Mouse (Mus musculus): ENCODE results near the gene Rnf215. TPM values are rescaled to one million over a fixed set of nuclear protein-coding genes. Genes with fewer than 3 reads are reported as not detected.
"Not testable (repeated sequence)": the region's sequence is repeated elsewhere in the genome, so short reads cannot be mapped to it uniquely, and the experiment has no call there.

Rnf215 gene
- total RNA-seq, 2 experiments from 2014 or later = 33.8 to 35.6 TPM

GRCm38 (mm10) chr11:4098816-4099215, 36.2 kb upstream of the Rnf215 start:
- TF ChIP-seq CTCF (conservative IDR thresholded peaks at IDR 0.05) = no peak
- H3K27ac ChIP-seq = peak overlapping the region; percentile 91

GRCm38 (mm10) chr11:4099447-4099846, 35.6 kb upstream of the Rnf215 start:
- no peak for DNase-seq (ENCODE audit: low spot score in 2 of 2)
- Histone ChIP-seq H3K4me3 (no peak overlapping the region), H3K27ac (peak overlapping the region; percentile 91)
- TF ChIP-seq CTCF (conservative IDR thresholded peaks at IDR 0.05) = no peak

More at GRCm38 (mm10) chr11:4098816-4099215, 36.2 kb upstream of the Rnf215 start:
- H3K4me3 ChIP-seq = no peak overlapping the region
- no peak for DNase-seq (ENCODE audit: low spot score in 2 of 2)

- peak overlapping the region; percentile 79 for H3K27ac ChIP-seq
Observed at GRCm38 (mm10) chr11:4101851-4102250, 33.2 kb upstream of the Rnf215 start.

GRCm38 (mm10) chr11:4103522-4103921, 31.5 kb upstream of the Rnf215 start:
- TF ChIP-seq CTCF (conservative IDR thresholded peaks at IDR 0.05) = no peak
- DNase-seq (ENCODE audit: low spot score in 2 of 2) = no peak
- peak overlapping the region; percentile 79; the same call in 1 of the 2 replicates for H3K27ac ChIP-seq
- no peak overlapping the region for H3K4me3 ChIP-seq

More at GRCm38 (mm10) chr11:4101851-4102250, 33.2 kb upstream of the Rnf215 start:
- no peak for TF ChIP-seq CTCF (conservative IDR thresholded peaks at IDR 0.05)
- DNase-seq (ENCODE audit: low spot score in 2 of 2) = no peak
- no peak overlapping the region for H3K4me3 ChIP-seq

GRCm38 (mm10) chr11:4104989-4105388, 30.0 kb upstream of the Rnf215 start:
- no peak for TF ChIP-seq CTCF (conservative IDR thresholded peaks at IDR 0.05)
- DNase-seq (ENCODE audit: low spot score in 2 of 2) = no peak
- Histone ChIP-seq H3K27ac (peak overlapping the region; percentile 95), H3K4me3 (no peak overlapping the region)

GRCm38 (mm10) chr11:4105444-4105843, 29.6 kb upstream of the Rnf215 start:
- Histone ChIP-seq H3K27ac (peak overlapping the region; percentile 95), H3K4me3 (no peak overlapping the region)
- peak in 1 of 2 experiments; percentile 78 for DNase-seq (ENCODE audit: low spot score in 2 of 2)
- TF ChIP-seq CTCF (conservative IDR thresholded peaks at IDR 0.05) = no peak

GRCm38 (mm10) chr11:4107901-4108300, 27.1 kb upstream of the Rnf215 start:
- not testable (repeated sequence) for DNase-seq (ENCODE audit: low spot score in 2 of 2); H3K4me3 ChIP-seq
- H3K27ac ChIP-seq = peak overlapping the region; percentile 95

GRCm38 (mm10) chr11:4108691-4109090, 26.3 kb upstream of the Rnf215 start:
- Histone ChIP-seq H3K4me3 (no peak overlapping the region), H3K27ac (peak overlapping the region; percentile 36; the same call in 1 of the 2 replicates)
- DNase-seq (ENCODE audit: low spot score in 2 of 2) = no peak
- TF ChIP-seq CTCF (conservative IDR thresholded peaks at IDR 0.05) = no peak

GRCm38 (mm10) chr11:4112033-4112432, 23.0 kb upstream of the Rnf215 start:
- no peak for DNase-seq (ENCODE audit: low spot score in 2 of 2)
- H3K4me3 ChIP-seq = no peak overlapping the region
- TF ChIP-seq CTCF (conservative IDR thresholded peaks at IDR 0.05) = no peak

GRCm38 (mm10) chr11:4112861-4113260, 22.1 kb upstream of the Rnf215 start:
- H3K4me3 ChIP-seq = no peak overlapping the region
- DNase-seq (ENCODE audit: low spot score in 2 of 2) = no peak
- H3K27ac ChIP-seq = peak overlapping the region; percentile 83
- TF ChIP-seq CTCF (conservative IDR thresholded peaks at IDR 0.05) = no peak

More at GRCm38 (mm10) chr11:4112033-4112432, 23.0 kb upstream of the Rnf215 start:
- H3K27ac ChIP-seq = peak overlapping the region; percentile 83; the same call in 1 of the 2 replicates

- DNase-seq (ENCODE audit: low spot score in 2 of 2) = no peak
- TF ChIP-seq CTCF (conservative IDR thresholded peaks at IDR 0.05) = no peak
- Histone ChIP-seq H3K27ac (peak overlapping the region; percentile 83), H3K4me3 (no peak overlapping the region)
Observed at GRCm38 (mm10) chr11:4113496-4113895, 21.5 kb upstream of the Rnf215 start.

- TF ChIP-seq CTCF (conservative IDR thresholded peaks at IDR 0.05) = no peak
- peak overlapping the region; percentile 83 for H3K27ac ChIP-seq
- DNase-seq (ENCODE audit: low spot score in 2 of 2) = no peak
- no peak overlapping the region; the same call in 1 of the 2 replicates for H3K4me3 ChIP-seq
Observed at GRCm38 (mm10) chr11:4113970-4114369, 21.0 kb upstream of the Rnf215 start.

GRCm38 (mm10) chr11:4114541-4114940, 20.5 kb upstream of the Rnf215 start:
- peak overlapping the region; percentile 83 for H3K27ac ChIP-seq
- DNase-seq (ENCODE audit: low spot score in 2 of 2) = not testable (repeated sequence)

GRCm38 (mm10) chr11:4115407-4115806, 19.6 kb upstream of the Rnf215 start:
- DNase-seq (ENCODE audit: low spot score in 2 of 2) = no peak
- TF ChIP-seq CTCF (conservative IDR thresholded peaks at IDR 0.05) = no peak
- peak overlapping the region; percentile 93 for H3K4me3 ChIP-seq
- peak overlapping the region; percentile 99 for H3K27ac ChIP-seq

More at GRCm38 (mm10) chr11:4114541-4114940, 20.5 kb upstream of the Rnf215 start:
- not testable (repeated sequence) for H3K4me3 ChIP-seq
